Mouse (Mus musculus): ENCODE data around the gene Acss2.

DNA sequence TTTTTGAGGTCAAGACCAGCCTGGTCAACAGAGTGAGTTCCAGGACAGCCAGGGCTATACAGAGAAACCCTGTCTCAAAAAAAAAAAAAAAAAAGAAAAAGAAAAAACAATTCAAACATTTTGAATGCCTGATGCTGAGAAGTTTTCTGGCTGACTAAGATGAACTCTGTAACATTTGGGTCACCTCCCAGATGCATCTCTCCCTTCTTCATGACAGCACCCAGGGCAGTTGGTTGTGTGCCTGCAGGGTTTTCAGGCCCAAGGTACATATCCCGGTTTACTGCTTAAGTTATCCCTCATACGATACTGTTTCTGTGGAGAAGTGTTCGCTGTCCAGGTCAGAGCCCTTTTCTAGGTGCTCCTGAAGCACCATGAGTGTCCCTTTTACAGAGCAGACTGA is 62.6 kb downstream of the Acss2 start:
- TF ChIP-seq POLR2A (IDR thresholded peaks at IDR 0.05; ENCODE audit: borderline replicate concordance, low read depth, low read length) (no peak), CTCF (IDR thresholded peaks at IDR 0.05; ENCODE audit: low read depth, low read length) (no peak)

Data from bone marrow macrophage, adult 2 months (primary cell).